Mouse (Mus musculus) kidney, postnatal 0 days (tissue): ENCODE results near the gene Tmem141. TPM values are rescaled to one million over a fixed set of nuclear protein-coding genes. Genes with fewer than 3 reads are reported as not detected.

Source experiments
- ATAC-seq: fragments of 200-750 bp; cut with Nextera tagmentation; replicated peaks from 2 replicates; pipeline ENCODE4 v1.8.0; 2017; ENCODE audit warnings: low read depth, moderate number of reproducible peaks, moderate TSS enrichment, moderate library complexity; ENCODE audit not compliant: low FRiP score
- DNase-seq: peaks from one replicate; pipeline ENCODE4 v3.0.0-alpha.2; 2016; ENCODE audit warnings: low spot score
- H3K27ac ChIP-seq: fragments of 300-500 bp; sonication (generic); 2 replicates; pipeline ENCODE4 v1.5.1; 2014; ENCODE audit warnings: mild to moderate bottlenecking
- H3K27me3 ChIP-seq: fragments of 300-500 bp; sonication (generic); 2 replicates; pipeline ENCODE4 v1.6.1; 2014; ENCODE audit warnings: low read length, mixed read lengths; ENCODE audit not compliant: insufficient read depth
- H3K36me3 ChIP-seq: fragments of 300-500 bp; sonication (generic); 2 replicates; pipeline ENCODE4 v1.6.1; 2014; ENCODE audit warnings: low read length, mixed read lengths; ENCODE audit not compliant: insufficient read depth
- H3K4me1 ChIP-seq: fragments of 300-500 bp; sonication (generic); replicated peaks from 2 replicates; pipeline ENCODE4 v1.6.1; 2014; ENCODE audit warnings: antibody characterized with exemption, low read length, mixed read lengths; ENCODE audit not compliant: insufficient read depth
- H3K4me2 ChIP-seq: fragments of 300-500 bp; sonication (generic); 2 replicates; pipeline ENCODE4 v1.6.1; 2014; ENCODE audit warnings: mild to moderate bottlenecking, low read length, moderate library complexity, mixed read lengths
- H3K4me3 ChIP-seq: fragments of 300-500 bp; sonication (generic); replicated peaks from 2 replicates; pipeline ENCODE4 v1.5.1; 2014; ENCODE audit warnings: low read depth, low read length
- H3K9ac ChIP-seq: fragments of 300-500 bp; sonication (generic); 2 replicates; pipeline ENCODE4 v1.6.1; 2014; ENCODE audit warnings: low read depth, low read length
- H3K9me3 ChIP-seq: fragments of 300-500 bp; sonication (generic); replicated peaks from 2 replicates; pipeline ENCODE4 v1.6.1; 2016; ENCODE audit warnings: low read length, inconsistent platforms, mixed read lengths
- CTCF ChIP-seq: IDR thresholded peaks from 2 replicates; pipeline ENCODE4 v1.5.1; 2016; ENCODE audit warnings: antibody characterized with exemption, low read depth, mild to moderate bottlenecking, moderate library complexity
- WGBS: fragments of 180-500 bp; shearing (Covaris S2); extraction: QIAGEN DNeasy Blood & Tissue Kit; methylation state at CpG from one replicate; pipeline ENCODE4 v1.1.7; 2014; 5-methylcytosine and 5-hydroxymethylcytosine counted together
- polyA plus RNA-seq: library from polyadenylated mRNA; unstranded; fragments of >200 nt; fragmentation: Nextera tagmentation; extraction: Ambion mirVana; gene quantifications from 2 replicates; pipeline ENCODE4 v1.2.1, GENCODE M21; 2015

Gene Tmem141
- polyA plus RNA-seq, 1 experiment from 2014 or later, result 41.7 TPM

- 0 out of 2 replicates have a peak overlapping the region, but pooled peaks have one; percentile 7 for H3K4me3 ChIP-seq
- DNase-seq, result no peak
- 0 out of 2 replicates have a peak, but pooled peaks cover 3% of the 10 kb centered on the region for H3K27me3 ChIP-seq
- H3K27ac ChIP-seq, result no peak overlapping the region
- H3K9me3 ChIP-seq, result no peaks in the 10 kb centered on the region
- H3K4me1 ChIP-seq, result peaks cover 13% of the 10 kb centered on the region
- no peak for TF ChIP-seq CTCF
- peak overlapping the region; percentile 45 for H3K4me2 ChIP-seq
- H3K36me3 ChIP-seq, result no peaks in the 10 kb centered on the region
- ATAC-seq, result no peak
- no peak overlapping the region for H3K9ac ChIP-seq
- WGBS, result 9% methylated on average over 22 of the region's 22 CpGs
Observed at GRCm38 (mm10) chr2:25616398-25616797, 5.4 kb downstream of the Tmem141 start.

- H3K4me3 ChIP-seq, result peak overlapping the region; percentile 94
- H3K27ac ChIP-seq, result no peak overlapping the region
- H3K36me3 ChIP-seq, result no peaks in the 10 kb centered on the region
- peaks cover 9% of the 10 kb centered on the region for H3K4me1 ChIP-seq
- WGBS, result 62% methylated on average over 10 of the region's 10 CpGs
- ATAC-seq (0 out of 2 replicates have a peak, but pooled peaks have one; percentile 7), DNase-seq (no peak)
- no peak for TF ChIP-seq CTCF
- peak overlapping the region; percentile 98; the same call in 1 of the 2 replicates for H3K9ac ChIP-seq
- no peaks in the 10 kb centered on the region for H3K9me3 ChIP-seq
- no peaks in the 10 kb centered on the region for H3K27me3 ChIP-seq
- peak overlapping the region; percentile 70 for H3K4me2 ChIP-seq
Observed at GRCm38 (mm10) chr2:25608671-25609070, 13.1 kb downstream of the Tmem141 start.

- no peak for TF ChIP-seq CTCF
- H3K9me3 ChIP-seq, result no peaks in the 10 kb centered on the region
- H3K36me3 ChIP-seq, result no peaks in the 10 kb centered on the region
- ATAC-seq (peak; percentile 87), DNase-seq (peak; percentile 94)
- H3K9ac ChIP-seq, result peak within 1 kb of the TSS; percentile 98
- peak within 1 kb of the TSS; percentile 70 for H3K4me2 ChIP-seq
- no peaks in the 10 kb centered on the region for H3K27me3 ChIP-seq
- WGBS, result under 1% methylated on average over 80 of the region's 80 CpGs
- H3K4me3 ChIP-seq, result peak within 1 kb of the TSS; percentile 94
- H3K4me1 ChIP-seq, result peaks cover 9% of the 10 kb centered on the region
- peak within 1 kb of the TSS; percentile 95 for H3K27ac ChIP-seq
Observed at GRCm38 (mm10) chr2:25607761-25608622, 13.8 kb downstream of the Tmem141 start, which contains the start of gene Rabl6. Gene Rabl6 (minus strand): TSS chr2:25608521.

- DNase-seq (no peak), ATAC-seq (no peak)
- Histone ChIP-seq H3K4me1 (peaks cover 3% of the 10 kb centered on the region; the same call in 1 of the 2 replicates), H3K9me3 (no peaks in the 10 kb centered on the region), H3K4me2 (no peak overlapping the region), H3K9ac (no peak overlapping the region), H3K36me3 (peaks cover 42% of the 10 kb centered on the region), H3K4me3 (no peak overlapping the region), H3K27ac (no peak overlapping the region), H3K27me3 (no peaks in the 10 kb centered on the region)
- WGBS, result 90% methylated on average over 5 of the region's 5 CpGs
- TF ChIP-seq CTCF, result no peak
Observed at GRCm38 (mm10) chr2:25602526-25602925, 19.3 kb downstream of the Tmem141 start.

GRCm38 (mm10) chr2:25600037-25600436 lies 21.8 kb downstream of the Tmem141 start:
- H3K36me3 ChIP-seq, result peaks cover 66% of the 10 kb centered on the region
- 78% methylated on average over 2 of the region's 2 CpGs for WGBS
- TF ChIP-seq CTCF, result no peak
- H3K9me3 ChIP-seq, result no peaks in the 10 kb centered on the region
- no peak overlapping the region for H3K9ac ChIP-seq
- no peaks in the 10 kb centered on the region for H3K4me1 ChIP-seq
- DNase-seq (no peak), ATAC-seq (0 out of 2 replicates have a peak, but pooled peaks have one; percentile 18)
- H3K27me3 ChIP-seq, result no peaks in the 10 kb centered on the region
- H3K27ac ChIP-seq, result no peak overlapping the region
- H3K4me3 ChIP-seq, result no peak overlapping the region
- no peak overlapping the region for H3K4me2 ChIP-seq

GRCm38 (mm10) chr2:25598749-25599148 lies 23.1 kb downstream of the Tmem141 start:
- DNase-seq, result no peak
- 96% methylated on average over 1 of the region's 1 CpGs for WGBS
- no peak overlapping the region for H3K9ac ChIP-seq

More at GRCm38 (mm10) chr2:25598749-25599148, 23.1 kb downstream of the Tmem141 start:
- no peaks in the 10 kb centered on the region for H3K9me3 ChIP-seq
- H3K27ac ChIP-seq, result no peak overlapping the region
- no peak overlapping the region for H3K4me2 ChIP-seq
- H3K4me3 ChIP-seq, result no peak overlapping the region
- peaks cover 71% of the 10 kb centered on the region for H3K36me3 ChIP-seq
- H3K27me3 ChIP-seq, result no peaks in the 10 kb centered on the region
- H3K4me1 ChIP-seq, result no peaks in the 10 kb centered on the region
- ATAC-seq, result no peak
- no peak for TF ChIP-seq CTCF
